Mouse (Mus musculus) cerebellum, postnatal 14 days (tissue): ENCODE measurements around the gene Dpp8.
A peak's percentile ranks its signal among the peaks of the same experiment; 100 is the strongest.
"Not testable (repeated sequence)": the region's sequence is repeated elsewhere in the genome, so short reads cannot be mapped to it uniquely, and the experiment has no call there.

Source experiments
- DNase-seq, 2 experiments: peaks; one replicate each; pipeline ENCODE4 v3.0.0; 2021; ENCODE audit warnings: mixed read lengths in 2 of 2

Dpp8 gene

DNA sequence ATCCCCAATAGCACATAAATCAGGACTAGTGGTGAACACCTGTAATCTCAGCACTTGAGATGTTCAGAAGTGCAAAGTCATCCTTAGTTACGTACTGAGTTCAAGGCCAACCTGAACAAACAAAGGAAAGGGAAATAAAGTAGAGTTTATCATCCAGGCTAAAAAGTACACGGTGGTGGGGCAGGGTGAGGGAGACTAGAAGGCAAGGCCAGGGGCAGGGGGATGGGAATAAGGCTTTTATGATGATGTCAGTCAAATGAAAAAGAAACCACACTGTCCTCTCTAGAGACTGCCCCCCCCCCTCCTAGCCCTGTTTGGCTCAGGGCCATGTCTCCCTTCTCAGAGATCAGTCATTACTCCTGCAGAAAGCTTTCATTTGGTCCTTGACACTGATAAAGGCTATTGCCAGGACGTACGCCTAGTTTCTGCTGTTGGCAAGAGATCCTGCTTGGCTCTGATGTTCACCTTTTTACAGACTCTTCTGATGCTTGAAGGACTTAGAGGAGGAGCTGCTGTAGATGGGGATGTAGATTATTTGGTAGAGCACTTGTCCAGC is 9.6 kb upstream of the Dpp8 start:
- DNase-seq: peak in 1 of 2 experiments; percentile 25

DNA sequence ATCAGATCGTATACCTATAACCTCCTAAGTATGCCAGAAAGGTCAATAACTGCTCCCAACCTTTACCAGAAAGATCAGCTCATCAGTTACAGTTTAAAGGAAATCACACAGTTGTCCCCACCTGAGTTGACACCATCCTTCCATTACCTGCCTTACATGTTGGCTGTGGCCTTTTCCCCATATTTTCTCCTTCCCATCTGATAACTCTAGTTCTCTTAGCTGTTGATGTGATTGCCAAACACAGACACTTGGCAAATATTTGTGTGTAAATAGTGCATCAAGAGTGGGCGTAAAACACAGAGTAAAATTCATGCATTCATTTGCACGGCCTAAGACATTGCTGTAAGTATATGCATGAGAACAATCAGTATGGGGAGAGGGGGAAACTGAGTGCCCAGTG is 8.8 kb upstream of the Dpp8 start:
- no peak for DNase-seq

DNA sequence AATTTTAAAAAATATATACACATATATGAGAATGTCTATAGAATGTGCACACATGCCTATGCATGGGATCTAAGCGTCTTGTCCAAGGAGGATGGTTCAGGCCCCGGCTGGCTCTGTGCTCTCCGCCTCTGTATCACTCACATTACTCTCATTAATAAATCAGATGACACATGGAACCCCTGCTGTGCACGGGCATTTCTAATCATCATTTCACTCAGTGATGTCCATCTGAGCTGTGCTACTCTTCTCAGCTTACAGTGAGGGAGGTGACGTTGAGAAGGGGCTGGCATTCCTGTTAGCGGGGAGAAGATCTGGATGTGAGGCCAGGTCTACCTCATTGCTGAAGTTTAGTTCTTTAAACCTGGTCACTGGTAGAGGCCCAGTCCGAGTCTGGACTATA is 5.0 kb upstream of the Dpp8 start:
- DNase-seq: peak in 1 of 2 experiments; percentile 17

DNA sequence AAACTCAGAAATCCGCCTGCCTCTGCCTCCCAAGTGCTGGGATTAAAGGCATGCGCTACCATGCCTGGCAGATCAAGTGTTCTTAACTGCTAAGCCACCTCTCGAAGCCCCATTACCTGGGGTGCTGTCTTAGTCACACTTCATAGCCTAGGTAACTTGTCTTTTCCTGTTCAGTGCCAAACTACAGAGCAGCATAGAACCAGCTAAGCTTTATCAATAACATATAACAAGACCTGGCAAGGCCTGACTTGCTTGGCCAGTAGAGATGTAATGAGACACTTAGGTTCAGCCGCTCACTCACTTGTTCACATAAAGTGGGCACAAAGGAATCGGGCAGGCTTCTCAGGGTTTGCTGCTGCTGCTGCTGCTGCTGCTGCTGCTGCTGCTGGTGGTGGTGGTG is 3.9 kb upstream of the Dpp8 start:
- no peak for DNase-seq

DNA sequence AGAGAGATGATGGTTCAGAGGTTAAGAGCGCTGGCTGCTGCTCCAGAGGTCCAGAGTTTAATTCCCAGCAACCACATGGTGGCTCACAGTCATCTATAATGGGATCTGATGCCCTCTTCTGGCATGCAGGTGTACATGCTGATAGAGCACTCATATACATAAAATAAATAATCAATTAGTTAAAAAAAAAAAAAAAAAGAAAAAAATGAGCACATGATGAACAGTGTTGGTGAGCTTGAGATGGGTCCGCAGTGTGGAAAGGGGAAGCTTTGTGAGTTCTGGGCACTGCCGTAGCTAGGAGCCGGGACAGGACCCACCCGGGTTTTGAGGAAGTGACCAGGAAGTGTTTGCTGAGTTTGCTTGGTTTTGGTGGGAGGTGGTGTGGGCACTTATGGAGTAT is 859 bp upstream of the Dpp8 start:
- DNase-seq: not testable (repeated sequence)

DNA sequence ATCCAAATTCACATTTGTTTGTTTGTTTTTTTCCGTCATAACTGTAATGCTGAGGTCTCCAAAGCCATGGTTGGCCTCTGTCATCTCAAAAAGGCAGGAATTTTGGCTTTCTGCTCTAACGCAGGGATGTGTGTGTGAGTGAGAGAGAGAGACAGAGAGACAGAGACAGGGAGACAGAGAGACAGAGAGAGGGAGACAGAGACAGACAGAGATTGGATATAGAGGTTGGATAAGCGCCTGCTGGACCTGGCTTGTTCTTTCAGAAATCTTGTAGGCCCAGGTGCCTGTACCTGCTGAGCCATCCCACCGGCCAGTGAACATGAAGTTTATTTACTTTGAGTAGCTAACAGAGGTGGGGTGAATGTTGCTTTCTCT is 333 bp upstream of the Dpp8 start:
- DNase-seq: no peak

DNA sequence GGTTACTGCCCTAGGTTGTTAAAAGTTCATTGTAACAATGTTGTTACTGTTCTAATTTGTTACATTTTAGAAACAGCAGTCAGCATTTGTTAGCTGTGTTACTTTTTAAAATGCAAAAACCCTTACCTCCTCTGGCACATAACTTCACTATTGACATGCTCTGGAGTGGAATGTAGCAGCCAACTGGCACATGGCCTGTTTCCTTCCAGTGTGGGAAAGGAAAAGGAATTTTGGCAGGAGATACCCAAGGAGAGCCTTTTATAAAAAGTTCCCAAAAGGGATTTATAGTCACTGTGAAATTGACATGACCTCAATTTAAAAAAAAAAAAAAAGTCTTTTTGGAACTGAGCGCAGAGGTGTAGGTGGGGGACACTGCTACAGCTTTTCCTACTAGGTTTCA is 4.2 kb downstream of the Dpp8 start:
- no peak for DNase-seq

DNA sequence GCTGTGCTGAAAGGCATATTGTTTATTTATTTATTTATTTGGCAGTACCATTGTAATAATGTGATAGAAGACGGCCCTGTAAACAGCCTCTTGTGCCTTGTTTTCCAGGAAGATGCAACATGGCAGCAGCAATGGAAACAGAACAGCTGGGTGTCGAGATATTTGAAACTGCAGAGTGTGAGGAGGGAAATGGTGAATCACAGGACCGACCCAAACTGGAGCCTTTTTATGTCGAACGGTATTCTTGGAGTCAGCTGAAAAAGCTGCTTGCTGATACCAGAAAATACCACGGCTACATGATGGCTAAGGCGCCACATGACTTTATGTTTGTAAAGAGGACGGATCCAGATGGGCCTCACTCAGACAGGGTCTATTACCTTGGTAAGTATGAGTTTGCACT is 4.6 kb downstream of the Dpp8 start:
- DNase-seq: no peak

DNA sequence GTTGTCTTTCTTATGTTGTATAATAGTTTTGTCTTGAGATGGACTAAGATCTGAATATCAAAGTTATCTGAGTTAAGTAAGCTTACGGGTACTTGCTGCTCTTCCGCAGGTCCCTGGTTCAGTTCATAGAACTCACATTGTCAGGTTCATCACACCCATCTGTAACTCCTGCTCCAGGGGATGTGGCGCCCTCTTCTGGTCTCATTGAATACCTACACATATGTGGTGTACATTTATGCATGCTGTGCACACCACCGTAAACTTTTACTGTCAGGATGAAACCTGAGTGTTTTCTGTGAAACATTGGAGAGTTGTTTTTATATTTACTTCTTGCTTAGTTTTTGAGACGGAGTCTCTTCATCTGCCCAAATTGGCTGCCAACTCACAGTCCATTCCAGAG is 9.2 kb downstream of the Dpp8 start:
- peak in 1 of 2 experiments; percentile 35 for DNase-seq

DNA sequence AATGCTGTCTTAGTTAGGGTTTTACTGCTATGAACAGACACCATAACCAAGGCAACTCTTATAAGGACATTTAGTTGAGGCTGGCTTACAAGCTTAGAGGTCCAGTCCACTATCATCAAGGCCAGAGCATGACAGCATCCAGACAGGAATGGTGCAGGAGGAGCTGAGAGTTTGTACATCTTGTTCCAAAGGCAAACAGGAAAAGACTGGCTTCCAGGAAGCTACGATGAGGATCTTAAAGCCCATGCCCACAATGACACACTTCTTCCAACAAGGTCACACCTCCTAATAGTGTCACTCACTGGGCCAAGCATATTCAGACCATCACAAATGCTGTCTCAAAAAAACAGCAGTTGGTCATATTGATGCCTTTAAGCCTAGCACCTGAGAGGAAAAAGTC is 14.8 kb downstream of the Dpp8 start:
- no peak for DNase-seq

DNA sequence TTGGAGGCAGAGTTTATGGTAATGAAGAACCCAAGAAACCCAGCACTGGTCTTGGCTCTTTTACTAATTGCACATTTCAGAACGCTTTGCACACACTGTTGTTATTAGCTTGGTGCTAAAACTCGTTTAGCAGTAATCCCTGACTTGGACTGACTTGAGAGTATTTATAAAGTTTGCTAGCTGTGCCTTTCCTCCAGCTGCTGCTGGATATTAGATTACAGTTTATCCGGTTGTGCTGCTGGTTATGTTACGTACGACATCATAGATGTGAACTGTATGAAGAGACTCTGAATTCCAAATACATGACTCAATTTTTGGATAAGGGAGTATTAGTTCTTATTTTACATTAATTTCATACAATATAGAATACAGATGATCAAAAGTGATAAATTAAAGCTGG is 17.2 kb downstream of the Dpp8 start:
- no peak for DNase-seq

DNA sequence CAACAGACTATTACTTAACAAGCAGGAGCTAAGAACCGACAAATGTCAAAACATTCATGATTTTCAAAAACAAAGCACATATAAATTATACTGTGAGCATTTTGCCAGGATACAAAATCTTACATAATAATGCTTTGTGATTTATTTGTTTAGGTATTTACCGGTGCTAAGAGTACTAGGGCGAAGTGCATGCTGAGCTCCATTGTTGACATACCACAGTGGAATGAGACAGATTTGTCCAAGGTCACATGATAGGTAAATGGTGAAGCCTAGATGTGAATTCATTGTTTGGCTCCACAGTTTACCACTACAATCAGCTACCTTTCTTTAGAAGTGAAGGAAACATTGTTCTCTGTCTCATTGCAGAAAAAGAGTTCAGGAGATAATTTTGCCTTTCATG is 18.8 kb downstream of the Dpp8 start:
- DNase-seq: no peak

DNA sequence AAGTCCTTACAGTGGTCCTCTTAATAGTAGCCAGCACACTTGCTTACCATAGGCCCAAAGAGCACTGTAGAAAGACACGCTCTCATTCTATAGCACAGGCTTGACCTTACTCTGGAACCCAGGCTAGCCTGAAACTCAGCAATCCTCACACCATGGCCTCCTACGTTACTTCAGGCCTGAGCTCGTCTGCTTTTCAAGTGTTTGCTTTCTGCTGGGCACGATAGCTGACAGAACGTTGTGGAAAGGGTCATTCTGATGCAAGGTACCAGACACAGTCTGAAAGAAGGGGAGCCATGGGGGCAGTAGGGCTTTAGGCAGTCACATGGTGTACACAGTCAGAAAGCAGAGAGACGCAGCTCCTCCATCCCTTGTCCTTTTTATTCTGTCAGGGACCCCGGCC is 32.0 kb downstream of the Dpp8 start:
- DNase-seq: no peak

DNA sequence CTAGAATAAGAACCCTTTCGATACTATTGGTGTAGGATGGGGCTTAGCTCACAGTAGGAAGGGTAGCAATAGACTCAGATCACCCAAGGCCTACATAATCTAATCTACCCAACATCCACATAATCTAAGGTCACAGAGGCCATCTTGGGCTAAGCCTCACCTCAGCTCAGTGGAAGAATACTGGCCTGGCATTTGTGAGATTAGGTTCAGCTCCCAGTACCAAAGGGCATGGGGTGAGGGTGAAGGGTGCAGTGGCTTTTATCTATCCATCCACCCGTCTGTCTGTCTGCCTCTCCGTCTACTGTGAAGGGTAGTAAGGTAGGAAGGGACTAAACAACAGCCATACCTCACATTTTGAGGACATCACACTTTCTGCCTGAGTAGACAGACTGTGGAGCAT is 38.4 kb downstream of the Dpp8 start:
- DNase-seq: no peak

DNA sequence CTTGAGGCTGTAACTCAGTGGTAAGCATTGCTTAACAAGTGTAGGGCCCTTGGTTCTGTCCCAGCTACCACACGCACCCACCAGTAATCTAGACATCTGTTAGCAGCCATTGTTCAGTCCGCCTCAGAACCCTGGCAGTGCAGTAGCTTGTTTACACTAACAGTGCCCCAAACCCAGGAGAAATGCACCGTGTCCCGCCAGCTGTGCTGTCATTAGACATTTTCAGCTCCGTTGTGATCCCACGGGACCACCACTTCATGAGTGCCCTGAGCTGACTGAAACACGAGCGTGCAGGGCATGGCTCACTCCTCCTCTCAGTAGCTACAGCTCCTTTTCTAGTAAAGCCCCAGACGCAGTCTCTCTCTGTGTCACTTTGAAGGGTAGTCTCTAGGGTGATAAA is 41.3 kb downstream of the Dpp8 start:
- no peak for DNase-seq

DNA sequence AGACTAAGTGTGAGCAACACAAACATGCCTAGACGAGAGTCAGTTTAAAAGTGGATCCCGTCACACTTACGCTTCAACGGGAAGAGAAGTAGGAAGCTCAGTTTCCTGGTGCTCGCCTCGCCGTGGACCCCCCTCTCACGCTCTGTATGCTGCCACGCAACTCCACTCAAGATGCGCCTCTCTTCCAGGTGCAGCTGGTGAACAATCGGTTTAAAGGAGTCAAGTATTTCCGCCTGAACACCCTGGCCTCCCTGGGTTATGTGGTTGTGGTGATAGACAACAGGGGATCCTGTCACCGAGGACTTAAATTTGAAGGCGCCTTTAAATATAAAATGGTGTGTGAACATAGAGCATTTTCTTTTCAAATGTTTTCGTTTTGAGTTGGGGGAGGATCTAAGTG is 42.0 kb downstream of the Dpp8 start:
- DNase-seq: no peak

DNA sequence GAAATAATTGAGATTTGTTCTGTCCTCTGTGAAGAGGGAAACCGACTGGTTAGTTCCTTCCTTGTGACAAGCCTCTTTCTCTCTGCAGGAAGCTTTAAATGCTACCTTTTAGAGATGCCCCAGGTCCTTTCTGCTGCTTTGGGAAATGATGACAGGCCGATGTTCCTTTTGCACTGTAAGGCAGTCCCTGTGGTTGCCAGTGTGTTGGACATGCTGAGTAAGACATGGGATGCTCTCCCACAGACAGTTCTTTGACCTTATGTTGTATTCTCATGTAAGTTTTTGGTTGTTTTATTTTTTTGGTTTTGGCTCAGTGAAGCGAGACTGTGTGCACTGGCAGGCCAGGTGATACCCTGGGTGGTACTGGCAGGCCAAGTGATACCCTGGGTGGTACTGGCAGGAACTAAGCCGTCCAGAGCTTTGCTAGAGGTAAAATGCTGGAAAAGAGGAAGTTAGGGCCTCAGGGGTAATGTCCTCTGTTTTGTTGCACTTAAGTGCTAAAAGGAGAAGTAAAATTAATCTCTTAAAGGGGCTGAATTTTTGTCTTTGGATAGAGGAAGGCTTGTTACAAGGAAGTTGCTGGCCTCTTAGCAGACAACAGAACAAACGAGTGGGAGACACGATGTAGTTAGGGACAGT is 42.8 kb downstream of the Dpp8 start:
- no peak for DNase-seq

DNA sequence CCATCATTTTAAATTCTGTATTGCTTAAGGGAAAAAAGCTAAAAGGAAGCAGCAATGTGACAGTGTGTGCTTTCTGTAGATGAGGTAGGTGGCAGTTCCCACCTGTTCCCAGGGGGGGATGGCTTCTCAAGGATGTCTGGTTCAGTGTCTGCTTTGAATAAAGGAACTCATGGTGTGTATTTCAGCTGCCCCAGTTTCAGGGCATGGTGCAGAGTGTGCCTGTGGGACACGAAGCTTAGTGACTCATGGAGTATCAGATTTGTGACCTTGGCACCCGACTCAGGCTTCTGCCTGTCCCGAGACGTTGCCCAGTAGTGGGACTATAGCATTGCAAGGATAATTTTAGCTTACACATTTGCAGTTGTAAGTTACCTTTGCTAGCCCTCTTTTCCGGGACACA is 45.3 kb downstream of the Dpp8 start:
- DNase-seq: no peak

DNA sequence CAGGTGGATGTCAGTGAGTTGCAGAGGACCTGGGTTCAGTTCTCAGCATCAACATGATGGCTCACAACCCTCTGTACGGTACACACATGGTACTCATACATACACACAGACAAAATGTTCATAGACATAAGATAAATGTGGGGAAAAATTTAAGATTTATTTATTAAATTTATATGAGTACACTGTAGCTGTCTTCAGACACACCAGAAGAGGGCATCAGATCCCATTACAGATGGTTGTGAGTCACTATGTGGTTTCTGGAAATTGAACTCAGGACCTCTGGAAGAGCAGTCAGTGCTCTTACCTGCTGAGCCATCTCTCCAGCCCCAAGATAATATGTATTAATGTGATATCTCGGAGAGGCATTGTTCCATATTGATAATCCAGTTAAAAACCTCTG is 47.9 kb downstream of the Dpp8 start:
- not testable (repeated sequence) for DNase-seq

DNA sequence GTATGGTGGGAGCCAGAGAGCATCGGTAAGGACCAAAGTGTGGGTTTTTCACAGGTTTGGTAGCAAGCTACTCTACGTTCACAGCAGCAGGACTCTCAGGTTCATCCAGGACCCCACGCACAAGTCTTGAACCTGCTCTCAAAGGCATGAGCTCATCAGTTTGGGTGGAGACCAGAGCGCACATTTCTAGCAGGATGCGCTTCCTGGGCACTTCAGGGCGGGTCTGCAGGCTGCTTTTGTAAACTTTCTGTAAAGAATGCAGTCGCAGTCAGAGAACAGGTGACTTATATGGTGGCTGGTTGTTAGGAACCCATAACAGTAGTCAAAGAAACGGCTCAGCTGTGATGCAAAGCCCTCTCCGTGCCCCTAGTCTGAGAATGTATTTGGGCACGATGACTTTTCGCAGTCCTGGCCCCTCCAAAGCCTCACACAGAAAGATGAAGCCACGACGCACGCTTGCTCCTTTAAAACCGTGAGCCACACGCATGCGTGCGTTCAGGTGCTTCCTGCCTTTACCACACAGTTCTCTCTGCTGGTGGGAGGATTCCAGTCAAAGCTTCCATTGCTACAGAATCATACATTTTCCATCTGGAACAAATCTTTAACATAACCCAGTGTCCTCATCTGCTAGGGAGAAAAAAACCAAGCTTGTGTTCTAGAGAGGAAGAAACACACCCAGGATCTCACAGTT is 51.0 kb downstream of the Dpp8 start:
- DNase-seq: no peak

DNA sequence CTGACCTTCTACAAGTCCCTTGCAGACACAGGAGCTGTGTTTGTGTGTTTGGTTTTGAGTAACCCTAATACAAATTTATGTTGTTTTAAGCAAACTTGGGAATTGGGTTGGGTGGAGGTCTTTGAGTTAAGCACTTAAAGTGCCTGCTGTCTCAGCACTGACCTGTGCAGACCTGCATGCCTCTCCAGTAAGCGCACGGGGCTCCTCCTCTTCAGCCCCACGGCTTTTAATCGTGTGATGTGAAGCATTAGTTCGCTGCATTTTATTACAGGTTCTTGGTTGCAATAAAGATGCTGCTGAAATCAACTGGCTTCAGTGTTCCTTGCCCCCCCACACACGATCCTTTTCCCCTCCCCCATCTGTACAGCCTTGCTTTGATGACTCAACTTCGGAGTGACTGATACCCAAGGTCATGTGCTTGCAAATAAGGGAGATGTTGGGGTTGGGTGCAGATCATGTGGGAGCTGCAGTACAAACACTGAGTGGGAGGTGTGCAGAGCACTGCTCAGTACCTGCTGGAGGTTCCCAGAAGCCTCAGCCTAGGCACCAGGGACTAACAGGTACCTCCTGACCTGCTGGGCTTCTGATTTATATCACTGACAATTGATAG is 52.1 kb downstream of the Dpp8 start:
- DNase-seq: no peak

DNA sequence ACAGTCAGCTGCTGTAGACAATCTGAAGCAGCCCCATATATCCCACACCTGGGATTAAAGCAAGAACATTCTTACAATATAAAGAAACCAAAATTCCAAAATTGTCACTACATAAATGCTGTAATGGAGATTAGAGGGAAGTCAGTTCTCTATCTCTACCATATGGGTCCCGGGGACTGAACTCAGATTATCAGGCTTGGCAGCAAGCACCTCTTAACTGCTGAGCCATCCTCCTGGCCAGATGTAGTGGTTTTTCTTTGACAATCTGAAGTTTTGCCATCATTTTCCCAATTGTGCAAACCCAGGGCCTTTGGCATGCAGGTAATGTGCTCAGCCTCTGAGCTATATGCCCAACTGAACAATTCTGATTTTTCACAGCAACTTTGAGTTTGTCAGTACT is 53.1 kb downstream of the Dpp8 start:
- DNase-seq: no peak

DNA sequence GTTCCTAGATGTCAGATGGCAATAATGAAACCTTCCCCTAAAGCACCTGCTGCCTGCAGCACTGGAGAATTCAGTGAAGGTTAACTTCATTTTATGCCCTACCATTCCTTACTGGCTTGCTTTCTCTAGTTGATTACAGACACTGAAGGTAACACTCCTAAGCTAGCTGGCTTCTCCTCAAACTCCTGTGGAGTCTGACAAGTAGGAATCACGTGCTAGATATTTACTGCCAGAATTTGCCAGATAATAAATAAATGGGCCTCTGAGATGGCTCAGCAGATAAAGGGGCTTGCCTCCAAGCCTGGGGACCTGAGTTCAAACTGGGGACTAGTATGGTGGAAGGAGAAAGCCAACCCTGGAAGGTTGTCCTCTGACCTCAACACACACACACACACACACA is 54.6 kb downstream of the Dpp8 start:
- peak; percentile 32 to 43 for DNase-seq

DNA sequence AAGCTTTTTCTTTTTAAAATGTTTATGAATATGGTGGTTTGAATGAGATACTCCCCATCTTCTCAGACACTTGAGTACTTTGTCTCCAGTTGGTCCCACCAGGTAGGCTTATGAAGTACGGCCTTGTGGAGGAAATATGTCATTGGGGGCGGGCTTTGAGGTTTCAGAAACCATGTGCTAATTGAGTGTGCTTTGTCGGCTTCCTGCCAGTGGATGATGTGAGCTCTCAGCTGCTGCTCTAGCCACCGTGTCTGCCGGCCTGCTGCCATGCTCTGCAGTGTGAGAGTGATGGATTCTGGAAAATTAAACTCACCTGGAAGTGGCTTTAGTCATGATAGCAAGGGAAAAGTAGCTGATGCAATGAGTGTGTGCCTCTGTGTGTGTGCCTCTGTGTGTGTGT is 55.3 kb downstream of the Dpp8 start:
- DNase-seq: peak; percentile 66 to 81
